Mouse (Mus musculus): ENCODE data around the gene Blm.
A peak's percentile ranks its signal among the peaks of the same experiment; 100 is the strongest.
"Not testable (repeated sequence)": the region's sequence is repeated elsewhere in the genome, so short reads cannot be mapped to it uniquely, and the experiment has no call there.

The Blm gene

DNA sequence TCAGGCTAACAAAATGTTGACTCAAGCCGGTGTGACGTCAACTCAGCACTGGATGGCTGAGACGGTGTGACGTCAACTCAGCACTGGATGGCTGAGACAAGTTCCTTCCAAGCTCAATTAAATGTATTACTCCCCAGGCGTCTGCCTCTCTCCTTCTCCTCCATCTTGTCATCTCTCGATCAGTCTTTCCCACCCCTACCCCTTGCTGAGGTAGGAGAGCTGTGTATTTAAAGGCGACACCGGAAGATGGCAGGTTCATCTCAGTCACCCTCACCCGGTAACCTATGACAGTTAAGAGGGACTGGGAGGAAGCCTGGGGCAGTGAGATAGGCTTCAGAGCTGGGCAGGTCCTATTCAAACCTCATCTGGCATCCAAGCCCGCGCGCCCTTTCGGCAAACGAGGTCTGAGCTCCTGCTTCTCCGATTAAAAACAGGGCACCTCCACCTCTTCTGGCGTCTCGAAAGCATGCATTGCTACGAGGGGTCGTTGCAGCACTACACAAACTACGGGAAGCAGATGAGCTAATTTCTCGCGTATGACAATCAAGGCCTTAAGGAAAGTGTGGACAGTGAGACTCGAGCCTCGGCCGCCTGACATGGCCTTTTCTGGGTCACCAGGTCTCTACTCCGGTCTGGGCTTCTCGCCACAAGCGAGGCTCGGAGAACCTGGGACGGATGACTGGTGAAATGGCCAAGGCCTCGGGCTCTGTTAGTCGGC, 469 bp downstream of the Blm start:
- peak; percentile 46 for DNase-seq (ENCODE audit: extremely low spot score, low spot score)

DNA sequence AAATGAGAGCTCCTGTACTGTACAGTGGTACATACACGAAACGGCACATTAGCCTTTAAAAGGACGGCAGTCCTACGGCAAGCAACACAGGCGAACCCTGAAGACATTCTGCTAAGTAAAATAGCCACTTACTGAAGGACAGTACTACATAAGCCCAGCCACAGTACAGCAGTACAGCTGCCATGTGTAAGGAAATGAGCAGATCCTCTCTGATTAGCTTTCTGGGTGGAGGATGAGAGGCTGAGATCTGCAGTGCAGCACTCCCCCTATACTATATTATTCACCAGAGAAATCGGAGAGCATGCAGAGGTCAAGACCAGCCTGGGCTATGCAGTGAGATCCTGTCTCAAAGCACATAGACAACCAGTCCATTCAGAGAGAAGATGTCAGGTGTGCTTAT, 3.8 kb downstream of the Blm start:
- no peak for DNase-seq (ENCODE audit: extremely low spot score, low spot score)

DNA sequence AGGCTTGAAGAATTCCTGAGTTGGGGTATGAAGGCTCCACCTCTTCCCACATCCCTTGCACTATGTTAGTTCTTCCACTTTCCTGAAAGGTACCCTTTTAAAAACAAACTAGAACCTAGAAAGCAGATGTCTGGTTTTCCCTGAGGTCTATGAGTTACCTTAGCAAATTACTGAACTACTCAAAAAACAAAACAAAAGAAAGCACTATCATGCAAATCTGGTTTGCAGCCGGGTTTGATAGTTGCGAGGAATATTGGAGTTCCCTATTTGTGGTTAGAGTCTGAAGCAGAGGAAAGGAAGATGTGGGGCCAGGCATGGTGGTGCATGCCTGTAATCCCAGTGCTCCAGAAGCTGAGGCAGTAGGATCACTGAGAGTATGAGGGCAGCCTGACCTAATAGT, 4.3 kb downstream of the Blm start:
- no peak for DNase-seq (ENCODE audit: extremely low spot score, low spot score)

DNA sequence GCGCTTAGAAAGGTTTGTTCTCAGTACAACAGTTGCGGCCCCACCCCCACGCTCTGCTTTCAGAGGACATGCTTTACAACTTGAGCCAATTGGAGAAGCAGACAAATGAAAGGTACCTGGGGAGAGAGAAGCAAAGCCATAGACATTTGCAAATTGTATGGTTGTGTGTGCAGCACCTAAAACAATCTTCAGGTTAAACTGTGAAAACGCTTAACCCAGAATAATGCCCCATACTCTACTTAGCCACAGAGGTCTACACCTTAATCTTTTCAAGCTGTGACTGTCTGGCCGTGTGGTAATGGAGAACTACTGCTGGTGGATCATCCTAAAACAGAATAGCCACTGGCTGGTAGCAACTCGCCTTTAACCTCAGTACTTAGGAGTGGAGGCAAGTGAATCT, 8.2 kb downstream of the Blm start:
- DNase-seq (ENCODE audit: extremely low spot score, low spot score): no peak

DNA sequence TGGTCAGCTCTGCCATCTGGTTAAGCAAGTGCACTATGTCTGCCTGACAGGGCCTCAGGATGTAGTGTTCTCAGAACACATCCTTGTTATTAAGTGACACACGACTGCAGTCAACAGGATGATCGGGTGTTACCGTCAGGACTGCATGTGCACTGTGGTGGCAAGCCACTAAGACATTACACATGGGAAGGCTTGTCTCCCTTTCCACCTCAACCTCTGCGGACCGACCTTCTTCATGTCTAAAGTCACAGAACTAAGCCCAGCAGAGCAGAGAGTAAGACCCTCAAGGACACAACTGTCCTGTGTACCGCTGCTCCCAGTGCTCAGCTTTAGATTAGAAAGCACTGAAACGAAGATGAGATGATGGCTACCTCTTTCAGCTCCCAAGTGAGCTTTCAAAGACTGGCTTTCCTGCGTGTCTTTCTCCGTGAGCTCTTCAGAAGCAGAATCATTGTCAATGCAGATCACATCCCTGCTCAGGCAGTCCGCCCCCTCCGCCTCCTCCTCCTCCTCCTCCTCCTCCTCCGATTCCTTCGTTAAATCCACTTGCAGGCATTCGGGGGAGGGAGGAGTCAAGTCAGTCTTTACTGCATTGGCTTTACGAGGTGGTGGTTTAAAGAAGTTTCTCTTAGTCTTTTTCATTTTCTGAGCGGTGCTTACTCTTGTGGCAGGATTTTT, 22.4 kb downstream of the Blm start:
- no peak for DNase-seq (ENCODE audit: extremely low spot score, low spot score)

DNA sequence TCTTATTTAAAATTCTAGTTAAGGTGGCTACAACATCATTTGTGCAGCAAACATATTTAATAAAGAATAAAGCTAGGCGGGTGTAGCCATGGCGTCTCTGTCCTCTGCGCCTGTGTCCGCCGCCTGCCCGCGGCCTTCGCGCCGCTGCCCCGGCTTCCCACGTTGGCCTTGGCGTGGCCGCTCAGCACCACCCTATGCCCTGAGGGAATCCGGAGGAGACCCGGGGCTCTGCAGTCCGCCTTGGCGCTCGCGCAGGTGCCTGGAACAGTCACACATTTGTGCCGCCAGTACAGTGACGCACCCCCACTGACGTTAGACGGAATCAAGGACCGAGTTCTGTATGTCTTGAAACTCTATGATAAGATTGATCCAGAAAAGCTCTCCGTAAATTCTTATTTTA, 27.2 kb downstream of the Blm start:
- DNase-seq (ENCODE audit: extremely low spot score, low spot score): not testable (repeated sequence)

DNA sequence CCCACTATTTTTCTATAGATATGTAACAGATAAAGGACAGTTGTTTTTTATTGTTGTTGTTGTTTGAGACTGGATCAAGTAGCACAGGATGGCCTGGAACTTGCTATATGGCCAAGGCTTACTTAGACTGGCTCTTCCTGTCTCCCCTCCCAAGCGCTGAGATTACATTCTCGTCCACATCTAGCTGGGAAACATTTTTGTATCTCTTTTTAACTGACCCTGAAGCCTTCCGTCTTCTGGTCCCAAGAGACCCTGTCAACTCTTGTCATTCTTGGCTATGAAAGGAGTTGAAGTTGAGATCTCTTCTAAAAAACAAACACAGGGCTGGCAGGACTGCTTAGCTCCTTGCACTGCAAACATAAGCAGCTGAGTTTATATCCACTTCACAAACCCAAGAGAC, 28.9 kb downstream of the Blm start:
- no peak for DNase-seq (ENCODE audit: extremely low spot score, low spot score)

DNA sequence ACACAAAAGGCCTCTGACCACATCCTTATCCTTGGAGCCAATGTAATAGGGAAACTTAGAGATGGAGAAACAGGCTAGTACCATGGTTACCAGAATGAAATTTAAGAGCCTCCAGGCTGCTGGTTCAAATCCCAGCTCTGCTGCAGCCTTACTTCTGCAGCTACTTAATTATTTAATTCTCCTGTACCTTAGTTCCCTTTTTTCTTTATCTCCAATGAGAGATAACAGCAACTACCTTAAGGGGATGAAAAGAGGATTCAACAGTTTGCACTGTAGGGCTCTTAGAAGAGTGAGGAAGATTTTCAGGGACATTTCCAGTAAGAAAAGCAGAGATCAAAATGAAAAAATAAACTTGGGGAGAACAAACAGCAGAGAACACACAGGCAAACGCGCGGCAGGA, 30.0 kb downstream of the Blm start:
- DNase-seq (ENCODE audit: extremely low spot score, low spot score): no peak

DNA sequence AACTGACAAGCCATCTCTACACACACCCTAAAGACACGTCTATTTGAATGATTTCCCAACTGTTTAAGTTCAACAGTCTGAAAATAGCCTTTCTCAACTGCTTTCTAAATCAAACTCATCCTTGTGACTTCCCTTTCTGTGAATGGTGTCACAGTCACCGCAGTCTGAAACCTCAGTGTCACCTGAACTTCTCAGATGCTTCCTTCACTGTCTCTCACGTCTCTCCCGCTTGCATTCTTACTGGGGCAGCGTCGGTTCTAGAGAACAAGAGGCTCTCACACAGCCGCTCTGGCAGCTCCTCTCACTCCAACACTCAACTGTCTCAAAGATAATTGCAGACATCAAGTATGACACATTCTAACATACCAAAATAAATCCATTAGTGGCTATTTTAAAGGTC, 33.9 kb downstream of the Blm start:
- DNase-seq (ENCODE audit: extremely low spot score, low spot score): no peak

DNA sequence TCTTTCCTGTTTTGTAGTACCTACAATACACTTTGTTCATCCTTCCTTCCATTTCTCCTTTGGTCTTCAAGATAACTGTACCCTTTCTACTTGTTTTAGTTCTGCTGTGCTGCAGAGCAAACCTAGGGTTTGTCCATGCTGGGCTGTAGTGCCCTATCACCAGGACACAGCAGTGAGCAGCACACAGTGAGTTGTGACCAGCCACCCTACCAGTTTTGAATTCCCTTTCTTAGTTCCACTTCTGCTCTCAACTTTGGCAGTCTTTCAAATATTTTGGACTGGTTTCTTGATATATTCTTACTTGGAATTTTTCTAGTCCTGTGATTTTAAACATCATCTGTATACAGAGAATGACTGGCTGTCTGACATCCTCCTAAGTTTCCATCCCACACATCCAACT, 34.8 kb downstream of the Blm start:
- DNase-seq (ENCODE audit: extremely low spot score, low spot score): no peak

DNA sequence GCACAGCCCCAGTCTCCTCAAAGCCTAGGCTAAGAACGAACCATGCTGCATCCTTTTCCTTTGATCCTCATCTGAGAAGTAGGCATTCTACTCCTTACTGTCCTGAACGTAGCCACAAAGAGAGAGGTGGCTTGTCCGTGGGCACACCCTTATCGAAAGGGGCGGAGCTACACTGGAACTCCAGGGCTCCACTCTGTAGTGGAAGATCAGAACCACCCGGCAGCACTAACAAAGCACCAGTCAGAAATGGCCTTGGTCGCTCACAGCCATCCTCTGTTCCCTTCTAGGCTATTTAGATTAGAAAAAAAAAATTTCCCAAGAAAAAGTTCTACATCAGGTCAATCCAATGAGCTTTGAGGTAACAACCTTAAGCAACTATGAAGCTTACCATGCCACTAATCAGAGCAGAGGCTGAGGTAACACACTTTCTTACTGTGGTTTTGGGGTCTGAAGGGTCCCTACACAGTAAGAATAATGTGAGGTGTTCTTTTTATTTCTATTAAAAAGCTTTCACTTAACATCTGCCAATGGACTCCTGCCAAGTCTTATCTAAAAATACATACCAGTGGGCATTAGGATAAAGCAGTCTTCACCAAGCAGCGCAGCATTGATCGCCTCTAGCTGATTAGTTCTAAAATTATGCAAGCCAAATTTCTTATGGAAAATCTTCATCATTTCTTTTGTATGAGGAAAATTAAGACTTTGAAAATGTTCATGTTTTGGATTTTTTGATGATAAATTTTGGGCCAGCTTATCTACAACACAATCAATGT, 35.5 kb downstream of the Blm start:
- DNase-seq (ENCODE audit: extremely low spot score, low spot score): no peak

DNA sequence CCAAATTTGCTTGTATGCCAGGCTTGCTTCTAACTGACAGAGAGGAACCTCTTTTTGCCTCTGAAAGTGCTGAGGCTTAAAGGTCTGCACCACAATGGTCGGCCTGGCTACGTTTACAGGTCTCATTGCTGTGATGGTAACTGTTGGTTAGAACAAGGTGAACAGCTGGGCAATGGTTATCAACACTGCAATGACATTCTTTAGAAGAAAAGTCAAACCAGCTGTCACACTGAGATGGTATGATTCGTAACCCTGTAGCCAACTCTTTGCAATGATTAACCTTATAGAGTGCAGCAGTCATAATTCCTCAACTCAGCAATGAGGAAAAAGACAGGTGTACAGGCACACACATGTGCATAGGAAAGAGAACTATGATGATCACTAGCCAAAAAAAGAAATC, 38.3 kb downstream of the Blm start:
- no peak for DNase-seq (ENCODE audit: extremely low spot score, low spot score)

DNA sequence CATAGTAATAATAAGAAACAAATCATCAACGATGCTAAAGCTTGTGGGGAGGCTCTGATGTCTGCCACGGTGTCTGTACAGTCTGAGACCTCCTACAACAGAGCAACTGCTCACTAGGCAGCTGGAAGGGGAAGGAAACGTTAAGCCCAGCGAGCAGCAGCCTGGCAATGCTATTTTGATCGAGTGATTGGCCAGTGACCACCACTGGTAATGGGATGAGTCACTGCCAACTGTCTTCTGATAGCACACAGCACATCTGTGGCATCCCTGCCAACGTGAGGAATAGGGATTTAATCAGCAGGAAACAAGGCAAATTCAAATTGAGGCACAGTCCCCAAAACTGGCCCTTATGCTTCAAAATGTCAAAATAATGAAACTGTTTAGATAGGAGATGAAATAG, 39.7 kb downstream of the Blm start:
- DNase-seq (ENCODE audit: extremely low spot score, low spot score): no peak

DNA sequence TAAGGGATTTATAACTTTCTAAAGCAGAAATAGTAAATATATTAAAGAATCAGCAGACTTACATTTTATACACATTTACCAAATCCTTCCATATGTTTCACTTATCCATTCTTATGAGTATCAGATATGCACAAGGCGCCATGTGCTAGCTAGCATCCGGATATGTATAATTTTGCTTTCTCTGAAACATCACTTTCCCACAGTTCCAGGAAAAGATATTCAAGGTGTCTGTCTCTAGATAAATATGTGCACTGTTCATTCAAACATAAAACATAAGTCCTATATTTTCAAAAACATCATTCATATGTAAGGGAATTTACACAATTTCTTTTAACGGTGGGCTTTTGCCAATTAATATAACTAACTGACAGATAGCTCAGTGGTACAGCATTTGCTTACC, 42.9 kb downstream of the Blm start:
- DNase-seq (ENCODE audit: extremely low spot score, low spot score): no peak

DNA sequence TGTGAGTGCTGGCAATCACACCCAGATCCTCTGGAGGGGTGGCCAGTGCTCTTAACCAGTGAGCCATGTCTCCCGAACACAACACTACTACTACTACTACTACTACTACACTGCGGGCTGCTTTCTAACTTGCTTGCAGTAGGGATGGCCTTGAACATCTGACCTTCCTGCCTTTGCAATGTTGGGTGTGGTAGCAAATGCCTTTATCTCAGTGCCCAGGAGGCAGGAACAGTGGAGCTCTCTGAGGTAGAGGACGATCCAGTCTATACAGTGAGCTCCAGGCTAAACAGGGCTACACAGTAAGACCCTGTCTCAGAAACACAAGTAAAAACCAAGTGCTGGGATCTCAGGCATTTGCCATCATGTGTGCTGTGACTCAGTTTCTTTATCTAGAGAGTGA, 43.8 kb downstream of the Blm start:
- no peak for DNase-seq (ENCODE audit: extremely low spot score, low spot score)

DNA sequence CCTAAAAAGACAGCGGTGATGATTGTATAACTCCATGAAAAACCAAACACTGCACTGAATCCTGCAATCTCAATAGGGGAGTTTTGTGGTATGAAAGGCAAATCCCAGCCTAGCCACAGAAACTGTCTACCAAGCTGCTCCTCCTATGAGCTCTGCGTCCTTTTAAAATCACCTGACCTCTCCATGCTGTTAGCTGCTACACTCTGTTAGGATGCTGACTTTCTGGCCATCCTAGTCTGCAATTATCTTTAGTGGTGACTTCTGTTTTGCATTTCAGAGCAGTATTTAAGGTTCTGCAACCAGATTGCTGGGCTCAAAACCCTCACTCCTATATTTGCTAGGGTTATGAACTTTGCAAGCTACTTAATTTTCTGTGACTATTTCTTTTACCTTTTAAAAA, 44.6 kb downstream of the Blm start:
- DNase-seq (ENCODE audit: extremely low spot score, low spot score): no peak

DNA sequence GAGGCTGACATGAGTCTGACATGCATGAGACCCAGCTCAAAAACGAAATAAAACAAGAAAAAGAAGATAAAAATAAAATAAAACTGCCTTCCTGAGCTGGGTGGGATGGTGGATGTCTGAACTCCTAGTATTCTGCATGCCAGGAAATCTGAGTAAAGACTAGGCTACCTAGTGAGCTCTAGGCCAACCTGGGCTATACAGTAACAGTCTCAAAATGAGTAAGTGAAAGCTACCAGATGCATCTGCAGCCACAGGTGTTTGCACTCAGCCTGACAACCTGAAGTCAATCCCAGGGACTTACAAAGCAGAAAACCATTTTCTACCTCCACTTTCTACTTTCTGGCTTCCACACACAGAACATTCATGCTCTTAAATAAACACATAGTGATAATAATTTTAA, 45.5 kb downstream of the Blm start:
- DNase-seq (ENCODE audit: extremely low spot score, low spot score): no peak

DNA sequence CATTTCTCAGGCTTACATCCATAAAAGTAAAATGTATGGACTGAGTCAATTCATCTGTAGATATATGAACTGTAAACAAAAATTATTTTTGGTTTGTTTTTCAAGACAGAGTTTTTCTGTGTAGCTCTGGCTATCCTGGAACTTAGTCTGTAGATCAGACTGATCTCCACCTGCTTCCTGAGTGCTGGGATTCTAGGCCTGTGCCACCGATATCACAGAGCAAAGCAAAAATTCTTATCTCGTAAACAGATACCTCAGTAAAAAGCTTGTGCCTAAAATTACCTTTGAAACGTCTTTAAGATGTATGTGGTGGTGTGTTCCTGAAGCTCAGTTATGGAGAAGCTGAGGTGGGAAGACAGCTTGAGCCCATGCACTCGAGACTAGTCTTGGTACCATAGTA, 47.7 kb downstream of the Blm start:
- no peak for DNase-seq (ENCODE audit: extremely low spot score, low spot score)

DNA sequence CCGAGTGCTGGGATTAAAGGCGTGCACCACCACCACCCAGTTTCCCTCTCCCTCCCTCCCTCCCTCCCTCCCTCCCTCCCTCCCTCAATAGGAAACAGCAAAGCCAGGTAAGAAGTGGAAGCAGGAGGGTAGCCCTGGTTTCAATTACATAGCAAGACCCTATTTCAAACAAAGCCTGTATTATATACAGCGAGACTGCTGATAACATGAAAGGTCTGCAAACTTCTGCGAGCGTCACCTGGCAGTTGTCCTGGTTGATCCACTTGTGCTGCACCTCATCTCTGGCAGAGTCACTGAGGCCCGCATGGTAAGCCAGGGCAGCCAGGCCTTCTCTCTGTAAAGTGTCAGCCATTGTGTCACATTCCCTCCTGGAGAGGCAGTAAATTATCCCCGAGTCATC, 54.8 kb downstream of the Blm start:
- DNase-seq (ENCODE audit: extremely low spot score, low spot score): peak; percentile 17

DNA sequence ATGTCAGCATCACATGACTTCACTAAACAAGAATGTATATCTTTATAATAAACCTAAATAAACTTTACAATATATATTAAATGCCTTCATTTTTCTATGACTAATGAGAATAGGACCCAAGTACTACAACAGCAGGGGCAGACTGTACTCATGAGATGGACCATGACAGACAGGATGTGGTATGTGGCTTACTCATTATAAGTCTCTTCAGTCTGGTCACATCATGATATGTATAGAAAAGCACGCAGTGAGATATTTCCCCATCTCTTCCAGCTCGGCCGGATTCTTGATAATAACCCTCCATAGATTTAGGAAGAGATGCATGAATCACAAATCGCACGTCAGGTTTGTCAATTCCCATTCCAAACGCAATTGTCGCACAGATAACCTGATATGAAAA, 61.1 kb downstream of the Blm start:
- DNase-seq (ENCODE audit: extremely low spot score, low spot score): no peak

DNA sequence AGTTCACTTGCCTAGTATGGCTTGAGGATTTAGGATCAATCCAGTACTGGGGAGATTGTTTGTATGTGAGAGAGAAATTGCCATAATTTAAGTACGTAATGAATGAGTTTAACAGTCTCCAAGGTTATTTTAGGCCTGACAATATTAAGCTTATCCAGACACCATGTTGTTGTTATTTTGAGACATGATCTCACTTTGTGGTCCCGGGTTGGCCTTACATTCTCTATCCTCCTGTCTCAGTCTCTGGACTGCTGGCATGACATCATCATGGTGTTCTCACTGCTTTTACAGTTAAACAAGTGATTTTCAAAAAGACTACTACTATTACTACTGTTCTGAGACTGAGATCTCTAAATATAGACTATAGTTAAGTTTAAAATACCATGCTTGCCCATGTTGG, 66.1 kb downstream of the Blm start:
- DNase-seq (ENCODE audit: extremely low spot score, low spot score): no peak

DNA sequence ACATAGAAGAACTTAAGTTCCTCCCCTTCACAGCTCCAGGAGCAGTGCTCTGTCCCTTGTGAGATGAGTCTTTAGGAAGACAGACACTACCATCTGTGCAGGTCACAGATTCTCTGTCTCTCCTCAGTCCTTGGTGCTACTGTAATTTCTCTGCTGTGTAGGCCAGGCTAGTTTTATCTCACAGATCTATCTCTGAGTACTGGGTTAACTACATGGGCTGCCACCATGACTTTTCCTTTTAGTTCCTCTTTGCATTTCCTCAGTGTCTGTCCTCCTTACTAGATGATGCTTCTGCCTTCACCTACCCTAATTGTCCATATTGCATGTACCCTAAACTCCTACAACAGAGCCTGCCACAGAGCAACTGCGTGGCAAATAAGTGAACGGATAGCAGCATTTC, 67.6 kb downstream of the Blm start:
- DNase-seq (ENCODE audit: extremely low spot score, low spot score): no peak

DNA sequence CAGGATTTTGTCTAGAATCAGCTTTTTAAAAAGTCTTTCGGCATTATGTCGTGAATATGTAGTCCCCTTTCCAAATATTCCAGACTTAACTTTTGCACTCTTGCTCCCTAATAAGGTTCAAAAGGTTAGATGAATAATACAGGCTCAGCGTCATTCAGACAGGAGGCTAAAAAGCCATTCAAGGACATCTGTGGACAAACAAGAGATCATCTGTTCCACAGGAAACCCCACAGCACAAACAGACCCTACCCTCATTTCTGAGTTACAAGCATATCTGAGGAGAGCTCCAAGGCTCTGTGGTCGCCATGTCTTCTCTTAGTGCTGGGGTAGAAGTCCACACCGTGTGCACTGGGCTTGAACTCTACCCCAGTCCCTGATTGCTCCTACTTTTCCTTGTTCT, 70.1 kb downstream of the Blm start:
- DNase-seq (ENCODE audit: extremely low spot score, low spot score): no peak

Measured in neural tube, embryonic 10.5 days (tissue).